8 mouse cellular contexts compared by ENCODE assay signal in genomic region chr8:119574437-119575365, GRCm38 (mm10). TPM values are rescaled to one million over a fixed set of nuclear protein-coding genes. Genes with fewer than 3 reads are reported as not detected.
DNase-seq lines count a peak whose midpoint lies in the region; ATAC-seq and TF ChIP-seq lines count a peak whose summit lies in the region.

TSS of gene Hsdl1 (minus strand) at chr8:119575183.
TSS of gene Dnaaf1 (plus strand) at chr8:119575235.

- H3K9me3 ChIP-seq in ES-Bruce4 (replicated peaks; ENCODE audit: control insufficient read depth, insufficient read depth, low read length, poor library complexity, severe bottlenecking) = no peaks in the 10 kb centered on the region
- H3K9me3 ChIP-seq in forebrain, embryonic 13.5 days (replicated peaks) = no peaks in the 10 kb centered on the region
- no peaks in the 10 kb centered on the region for H3K9me3 ChIP-seq in liver, postnatal 0 days (ENCODE audit: low read length)
- H3K9me3 ChIP-seq in neural tube, embryonic 13.5 days = no peaks in the 10 kb centered on the region

- no peak within 1 kb of the TSS for H3K27ac ChIP-seq in ES-Bruce4 (ENCODE audit: insufficient read depth, low read length)
- H3K27ac ChIP-seq in forebrain, embryonic 13.5 days = peak within 1 kb of the TSS; percentile 61
- peak within 1 kb of the TSS; percentile 80 for H3K27ac ChIP-seq in liver, postnatal 0 days (ENCODE audit: low read depth)
- peak within 1 kb of the TSS; percentile 81 for H3K27ac ChIP-seq in neural tube, embryonic 13.5 days (replicated peaks)

- TF ChIP-seq CTCF in ES-Bruce4 (IDR thresholded peaks at IDR 0.05; ENCODE audit: low read depth, low read length) = no peak
- TF ChIP-seq CTCF in liver, postnatal 0 days (IDR thresholded peaks at IDR 0.05; ENCODE audit: low read depth) = peak; percentile 37; the same call in 1 of the 2 replicates

- TF ChIP-seq POLR2A in ES-Bruce4 (IDR thresholded peaks at IDR 0.05; ENCODE audit: insufficient read depth, low read length) = no peak

- peak within 1 kb of the TSS; percentile 81 for H3K4me3 ChIP-seq in ES-Bruce4 (ENCODE audit: low read depth, low read length)
- H3K4me3 ChIP-seq in forebrain, embryonic 13.5 days = peak within 1 kb of the TSS; percentile 88
- peak within 1 kb of the TSS; percentile 84 for H3K4me3 ChIP-seq in liver, postnatal 0 days (ENCODE audit: low read depth, low read length)
- H3K4me3 ChIP-seq in neural tube, embryonic 13.5 days = peak within 1 kb of the TSS; percentile 88

- no peaks in the 10 kb centered on the region for H3K36me3 ChIP-seq in ES-Bruce4 (ENCODE audit: control insufficient read depth, insufficient read depth, low read length, poor library complexity, severe bottlenecking)
- H3K36me3 ChIP-seq in forebrain, embryonic 13.5 days (ENCODE audit: poor library complexity, severe bottlenecking) = no peaks in the 10 kb centered on the region
- H3K36me3 ChIP-seq in liver, postnatal 0 days (replicated peaks; ENCODE audit: insufficient read depth, low read length) = no peaks in the 10 kb centered on the region
- H3K36me3 ChIP-seq in neural tube, embryonic 13.5 days = no peaks in the 10 kb centered on the region

- H3K4me1 ChIP-seq in ES-Bruce4 (ENCODE audit: control insufficient read depth, insufficient read depth, low read length) = no peaks in the 10 kb centered on the region
- peaks cover 23% of the 10 kb centered on the region for H3K4me1 ChIP-seq in forebrain, embryonic 13.5 days
- peaks cover 15% of the 10 kb centered on the region for H3K4me1 ChIP-seq in liver, postnatal 0 days (ENCODE audit: insufficient read depth)
- H3K4me1 ChIP-seq in neural tube, embryonic 13.5 days (replicated peaks) = peaks cover 21% of the 10 kb centered on the region

- 0 out of 2 replicates have a peak, but pooled peaks have one; percentile 63 for TF ChIP-seq EP300 in ES-Bruce4 (IDR thresholded peaks at IDR 0.05; ENCODE audit: insufficient read depth, low read depth, low read length)
- TF ChIP-seq EP300 in liver, postnatal 0 days (IDR thresholded peaks at IDR 0.05; ENCODE audit: low read depth) = no peak

- H3K4me2 ChIP-seq in forebrain, embryonic 13.5 days = peak within 1 kb of the TSS; percentile 90
- H3K4me2 ChIP-seq in liver, postnatal 0 days (ENCODE audit: low read depth, low read length) = peak within 1 kb of the TSS; percentile 98
- H3K4me2 ChIP-seq in neural tube, embryonic 13.5 days = peak within 1 kb of the TSS; percentile 91

- H3K9ac ChIP-seq in ES-Bruce4 (ENCODE audit: low read depth, poor library complexity, severe bottlenecking) = peak within 1 kb of the TSS; percentile 72
- H3K9ac ChIP-seq in forebrain, embryonic 13.5 days = peak within 1 kb of the TSS; percentile 89
- peak within 1 kb of the TSS; percentile 82 for H3K9ac ChIP-seq in liver, postnatal 0 days (replicated peaks)
- H3K9ac ChIP-seq in neural tube, embryonic 13.5 days = peak within 1 kb of the TSS; percentile 89

- peak; percentile 83 for ATAC-seq in cerebellum, adult (ENCODE audit: insufficient number of reproducible peaks, low FRiP score, low TSS enrichment)
- ATAC-seq in forebrain, embryonic 13.5 days = peak; percentile 90
- peak; percentile 94 for ATAC-seq in liver, postnatal 0 days
- peak; percentile 91 for ATAC-seq in neural tube, embryonic 13.5 days (ENCODE audit: low read depth)

- under 1% methylated on average over 75 of the region's 97 CpGs for WGBS in forebrain, embryonic 13.5 days
- under 1% methylated on average over 62 of the region's 97 CpGs for WGBS in liver, postnatal 0 days (ENCODE audit: insufficient replicate concordance)
- WGBS in neural tube, embryonic 13.5 days = under 1% methylated on average over 94 of the region's 97 CpGs

- H3K27me3 ChIP-seq in ES-Bruce4 (ENCODE audit: control insufficient read depth, insufficient read depth, low read length, poor library complexity, severe bottlenecking) = no peaks in the 10 kb centered on the region
- H3K27me3 ChIP-seq in forebrain, embryonic 13.5 days = peaks cover 29% of the 10 kb centered on the region
- H3K27me3 ChIP-seq in liver, postnatal 0 days (ENCODE audit: insufficient read depth, low read length) = no peaks in the 10 kb centered on the region
- peaks cover 23% of the 10 kb centered on the region for H3K27me3 ChIP-seq in neural tube, embryonic 13.5 days

- intact Hi-C loops in heart, postnatal 10 days (cut with DNase I) = loop anchor here (2.0 kb wide), 2 partner anchors 16 to 30 kb away; partner anchors contain the start of genes Mbtps1 and Taf1c

- DNase-seq in heart, postnatal 10 days = peak; percentile 97 to 98
- peak; percentile 94 for DNase-seq in layer of hippocampus, adult 11-12 months (ENCODE audit: low spot score)
- peak; percentile 98 for DNase-seq in liver, postnatal 0 days
- peak; percentile 67 for DNase-seq in telencephalon, adult 2 months (ENCODE audit: low read depth, low spot score)

RNA-seq across cellular contexts. Expression of gene Hsdl1, which starts in this region (rescaled TPM):
- 19.2 and 20.6 TPM in 2 replicates for polyA plus RNA-seq in ES-Bruce4 (2011; ENCODE audit: insufficient read depth, insufficient read length, low read depth, missing spikeins)
- 109 and 130 TPM in 2 replicates for polyA plus RNA-seq in forebrain, embryonic 13.5 days (2015; fragmentation: Nextera tagmentation; extraction: Ambion mirVana)
- total RNA-seq in heart, postnatal 10 days (2021) = 10 to 100 TPM; 17.6 to 18.2 TPM
- polyA plus RNA-seq in liver, postnatal 0 days (2015; fragmentation: Nextera tagmentation; extraction: Ambion mirVana) = 11.7 and 12.5 TPM in 2 replicates
- polyA plus RNA-seq in neural tube, embryonic 13.5 days (2015; fragmentation: Nextera tagmentation; extraction: Ambion mirVana) = 121 and 131 TPM in 2 replicates

RNA-seq across cellular contexts. Expression of gene Dnaaf1, which starts in this region (rescaled TPM):
- 0.28 TPM in 1 of 2 replicates, not detected in the other for polyA plus RNA-seq in ES-Bruce4 (2011; ENCODE audit: insufficient read depth, insufficient read length, low read depth, missing spikeins)
- 0.19 and 0.62 TPM in 2 replicates for polyA plus RNA-seq in forebrain, embryonic 13.5 days (2015; fragmentation: Nextera tagmentation; extraction: Ambion mirVana)
- total RNA-seq in heart, postnatal 10 days (2021) = not detected
- polyA plus RNA-seq in liver, postnatal 0 days (2015; fragmentation: Nextera tagmentation; extraction: Ambion mirVana) = 0.07 TPM in 1 of 2 replicates, not detected in the other
- 0.18 and 0.25 TPM in 2 replicates for polyA plus RNA-seq in neural tube, embryonic 13.5 days (2015; fragmentation: Nextera tagmentation; extraction: Ambion mirVana)
